16 mouse cellular contexts compared by ENCODE assay signal in the genomic region with DNA sequence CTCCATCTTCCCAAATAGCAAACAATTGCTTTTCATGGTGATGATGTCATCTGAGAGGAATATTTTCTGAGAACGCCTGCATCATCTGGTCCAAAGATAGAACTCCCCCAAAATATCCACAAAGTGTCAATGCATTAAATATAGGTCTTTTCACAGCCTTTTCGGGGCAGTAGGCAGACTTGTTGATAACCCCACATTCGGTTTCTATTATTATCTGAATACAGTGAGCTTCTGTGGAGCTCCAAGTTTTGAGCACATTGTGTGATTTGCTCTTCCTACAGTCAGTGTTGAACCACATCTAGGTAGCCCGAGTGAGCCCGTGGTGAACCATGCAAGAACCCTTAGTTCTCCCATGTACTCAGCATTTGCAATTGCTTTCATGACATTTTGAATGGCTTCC.
"Had no signal": no experiment of that assay in that cellular context is flagged by ENCODE, and none has a peak within 500 bp of the region (broad histone marks: within the 10 kb centered on the region; RNA-seq: fewer than 3 reads in every experiment).

No protein-coding gene starts in this region.

- DNase-seq: forebrain, postnatal 0 days; gastrocnemius, postnatal 14 days; gastrocnemius, postnatal 36 days; heart, adult 11 months; heart, adult 2 months; heart, postnatal 14 days; heart, postnatal 36 days; kidney, adult 11 months; kidney, adult 2 months; kidney, adult 9 months; kidney, postnatal 14 days; kidney, postnatal 36 days; left cerebral cortex, postnatal 4 days had no signal

- ATAC-seq: forebrain, postnatal 0 days; hindbrain, postnatal 0 days; intestine, embryonic 16.5 days; liver, embryonic 12.5 days had no signal
